Mouse (Mus musculus) adrenal gland, adult 8-10 months (tissue): ENCODE results near the gene Gga1. TPM values are rescaled to one million over a fixed set of nuclear protein-coding genes. Genes with fewer than 3 reads are reported as not detected.
A peak's percentile ranks its signal among the peaks of the same experiment; 100 is the strongest.

ENCODE experiments used
- DNase-seq: peaks from one replicate; pipeline ENCODE4 v3.0.0; 2022
- total RNA-seq, 4 experiments: library from RNA; stranded (reverse); gene quantifications; 2 replicates each; pipeline ENCODE4 v1.2.4; 2022

Gga1 gene
- total RNA-seq, 4 experiments from 2014 or later = 57.9 to 79.2 (median 66.5) TPM

DNA sequence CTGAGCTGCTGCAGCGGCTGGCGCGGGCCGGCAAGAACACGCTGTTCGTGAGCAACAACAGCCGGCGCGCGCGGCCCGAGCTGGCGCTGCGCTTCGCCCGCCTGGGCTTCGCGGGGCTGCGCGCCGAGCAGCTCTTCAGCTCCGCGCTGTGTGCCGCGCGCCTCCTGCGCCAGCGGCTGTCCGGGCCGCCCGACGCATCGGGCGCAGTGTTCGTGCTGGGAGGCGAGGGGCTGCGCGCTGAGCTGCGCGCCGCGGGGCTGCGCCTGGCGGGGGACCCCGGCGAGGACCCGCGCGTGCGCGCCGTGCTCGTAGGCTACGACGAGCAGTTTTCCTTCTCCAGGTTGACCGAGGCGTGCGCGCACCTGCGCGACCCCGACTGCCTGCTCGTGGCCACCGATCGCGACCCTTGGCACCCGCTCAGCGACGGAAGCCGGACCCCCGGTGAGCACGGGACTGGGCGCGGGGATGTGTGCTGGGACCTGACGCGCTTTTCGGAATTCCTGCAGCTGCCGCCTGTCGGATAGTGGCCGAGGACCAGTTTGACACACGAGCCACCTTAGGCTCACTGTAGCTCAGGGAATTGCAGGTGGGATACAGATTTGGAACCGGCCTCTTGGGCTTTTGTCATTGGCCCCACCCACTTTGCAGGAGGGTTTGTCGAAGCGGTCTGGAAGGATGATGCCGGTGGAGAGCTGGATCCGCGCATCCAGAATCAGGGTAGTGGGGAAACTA lies 37.3 kb downstream of the Gga1 start:
- no peak for DNase-seq

- DNase-seq = no peak
Observed at GRCm38 (mm10) chr15:78914823-78915659, 38.1 kb downstream of the Gga1 start.

GRCm38 (mm10) chr15:78915660-78916017 lies 38.6 kb downstream of the Gga1 start:
- DNase-seq = peak; percentile 61

- DNase-seq = no peak
Observed at GRCm38 (mm10) chr15:78916052-78916826, 39.2 kb downstream of the Gga1 start.

GRCm38 (mm10) chr15:78918126-78918525 lies 41.1 kb downstream of the Gga1 start:
- no peak for DNase-seq

DNA sequence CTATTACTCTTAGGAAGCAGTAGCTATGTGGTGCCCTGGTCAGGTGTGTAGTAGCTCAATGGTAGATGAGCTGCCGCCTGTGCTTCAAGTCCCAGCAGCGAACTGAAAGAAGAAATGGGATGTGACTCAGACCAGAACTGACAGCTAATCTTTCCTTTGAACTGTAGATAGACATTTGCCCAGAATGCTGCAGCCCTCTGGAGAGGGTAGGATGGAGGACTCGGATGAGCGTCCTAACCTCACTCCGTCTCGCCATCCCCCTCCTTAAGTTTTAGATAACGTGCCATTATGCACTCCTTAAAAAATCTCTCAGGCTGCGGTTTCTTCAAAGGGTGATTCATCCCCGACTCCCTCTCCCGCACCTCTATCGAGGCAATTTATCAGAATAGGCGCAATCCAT lies 42.9 kb downstream of the Gga1 start:
- no peak for DNase-seq

DNA sequence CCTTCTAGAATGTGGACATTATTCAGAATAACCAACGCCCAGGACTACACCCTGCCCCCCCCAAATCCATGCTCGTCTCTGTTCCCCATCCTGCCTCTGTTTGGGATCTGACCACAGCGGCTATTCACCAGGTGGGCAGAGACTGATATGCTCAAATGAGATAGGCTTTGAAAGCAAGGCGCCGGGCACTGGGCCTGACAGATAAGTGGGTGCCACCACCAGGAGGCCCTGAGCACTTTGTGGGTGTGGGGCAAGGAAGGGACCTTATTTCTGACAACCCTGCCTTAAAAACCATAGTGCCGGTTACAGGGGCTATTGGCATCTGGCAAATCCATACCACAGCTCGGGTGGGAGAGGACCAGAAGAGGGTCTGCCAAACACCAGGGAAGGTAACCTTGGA lies 45.7 kb downstream of the Gga1 start:
- DNase-seq = no peak

DNA sequence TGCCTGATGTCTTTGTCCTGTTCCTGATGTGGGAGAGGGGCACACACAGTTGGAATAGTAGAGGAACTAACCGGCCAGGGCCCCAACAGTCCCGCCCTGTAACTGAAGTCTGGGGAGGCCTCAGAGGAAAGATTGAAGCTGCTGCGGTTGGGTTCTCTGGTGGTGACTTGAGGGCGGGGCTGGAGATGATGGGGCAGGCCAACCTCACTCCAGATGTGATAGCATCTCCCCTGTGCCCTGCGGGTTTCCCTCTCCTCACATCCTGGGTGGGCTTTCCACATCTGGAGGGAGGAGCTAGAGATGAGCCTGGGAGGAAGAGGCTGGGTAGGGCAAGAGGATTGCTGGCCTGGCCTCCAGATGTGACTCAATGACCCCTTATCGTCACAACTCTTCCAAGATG lies 46.6 kb downstream of the Gga1 start:
- DNase-seq = no peak

- DNase-seq = no peak
Observed at GRCm38 (mm10) chr15:78925129-78925528, 48.1 kb downstream of the Gga1 start.

DNA sequence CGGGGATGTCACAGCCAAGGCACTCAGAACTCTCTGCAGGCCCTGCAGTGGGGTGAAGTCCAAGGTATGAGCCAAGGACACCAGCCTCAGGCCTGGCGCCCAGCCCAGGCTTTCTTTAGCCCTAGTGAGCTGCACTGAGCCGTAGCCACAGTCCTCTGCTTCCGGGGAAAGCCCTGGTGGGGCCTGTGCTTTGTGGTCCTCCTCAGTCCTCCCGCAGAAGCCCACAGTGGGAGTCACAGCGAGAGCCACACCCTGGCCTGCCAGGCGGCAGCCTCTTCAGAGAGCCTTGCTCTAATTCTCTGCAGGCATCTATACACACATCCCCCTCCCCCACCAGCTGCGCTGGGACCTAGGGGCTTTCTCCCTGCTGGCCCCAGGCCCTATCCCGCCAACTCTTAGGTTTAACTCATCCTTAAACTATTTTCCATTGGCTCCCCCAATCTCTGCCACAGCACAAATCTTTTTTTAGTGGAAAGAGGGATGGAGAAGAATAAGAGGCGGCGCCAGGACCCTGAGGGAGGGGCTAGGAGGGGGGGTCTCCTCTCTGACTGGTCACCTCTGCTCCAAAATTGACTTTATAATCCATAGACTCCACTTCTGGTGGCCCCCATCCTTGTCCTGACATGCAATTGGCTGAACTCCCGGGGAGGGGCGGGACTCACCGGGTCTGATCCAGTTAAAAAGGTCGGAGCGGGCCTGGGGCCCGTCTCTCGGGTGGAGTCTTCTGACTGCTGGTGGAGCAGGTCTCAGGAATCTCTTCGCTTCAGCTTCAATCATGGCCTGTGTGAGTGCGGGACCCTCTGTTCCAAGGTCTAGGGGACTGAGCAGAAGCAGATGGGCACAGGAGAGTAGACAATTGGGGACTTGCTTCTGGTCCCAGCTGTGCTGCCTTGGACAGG lies 49.3 kb downstream of the Gga1 start, which contains the start of gene Lgals1:
Gene Lgals1, plus strand, starts transcription at position 705 of the 899 bp plus-strand sequence.
- peak; percentile 88 for DNase-seq

GRCm38 (mm10) chr15:78927021-78927787 lies 50.2 kb downstream of the Gga1 start:
- DNase-seq = no peak

DNA sequence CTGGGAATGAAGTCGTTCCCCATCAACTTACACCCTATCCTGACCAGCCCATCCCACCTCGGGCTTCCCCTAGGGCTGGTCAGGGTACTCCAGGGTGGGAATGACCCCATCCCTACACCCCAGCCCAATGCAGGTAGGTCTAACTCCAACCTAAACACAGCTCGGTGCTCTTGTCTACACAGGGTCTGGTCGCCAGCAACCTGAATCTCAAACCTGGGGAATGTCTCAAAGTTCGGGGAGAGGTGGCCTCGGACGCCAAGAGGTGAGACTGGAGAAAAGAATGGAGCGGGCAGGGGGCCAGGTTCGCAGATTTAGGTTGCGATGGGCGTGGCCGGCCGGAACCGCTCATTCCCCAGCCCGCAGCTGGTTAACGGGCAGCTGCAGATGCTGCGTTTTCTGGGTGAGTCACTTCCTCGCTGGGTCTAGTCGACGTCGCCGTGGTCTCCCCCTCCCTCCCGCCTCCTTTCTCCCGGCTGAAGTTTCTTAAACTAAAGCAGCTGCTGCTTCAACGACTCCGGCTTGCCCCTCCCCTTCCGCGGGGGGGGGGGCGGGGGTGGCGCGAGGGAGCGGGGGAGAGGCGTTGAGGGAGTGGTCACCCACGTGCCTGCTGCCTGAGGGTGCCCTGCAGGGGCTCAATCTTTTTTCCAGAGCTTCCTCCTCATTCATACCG lies 50.9 kb downstream of the Gga1 start:
- DNase-seq = peak; percentile 74

DNA sequence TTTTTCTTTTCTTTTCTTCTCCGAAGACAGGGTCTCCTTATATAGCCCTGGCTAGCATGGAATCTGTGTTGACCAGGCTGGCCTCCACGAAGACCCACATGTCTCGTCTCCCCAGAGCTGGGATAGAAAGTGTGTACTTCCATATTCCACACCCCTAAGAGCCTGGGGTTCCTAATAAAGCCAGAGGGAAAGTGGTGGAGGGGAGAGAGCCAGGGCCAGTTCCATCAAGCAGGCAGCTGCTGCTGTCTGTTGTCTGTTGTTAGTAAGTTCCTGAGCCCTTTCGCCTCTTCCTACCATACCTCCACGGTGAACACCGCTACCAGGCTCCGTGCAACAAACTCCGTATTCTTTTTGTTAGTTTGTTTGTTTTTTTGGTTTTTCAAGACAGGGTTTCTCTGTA lies 51.5 kb downstream of the Gga1 start:
- DNase-seq = no peak

DNA sequence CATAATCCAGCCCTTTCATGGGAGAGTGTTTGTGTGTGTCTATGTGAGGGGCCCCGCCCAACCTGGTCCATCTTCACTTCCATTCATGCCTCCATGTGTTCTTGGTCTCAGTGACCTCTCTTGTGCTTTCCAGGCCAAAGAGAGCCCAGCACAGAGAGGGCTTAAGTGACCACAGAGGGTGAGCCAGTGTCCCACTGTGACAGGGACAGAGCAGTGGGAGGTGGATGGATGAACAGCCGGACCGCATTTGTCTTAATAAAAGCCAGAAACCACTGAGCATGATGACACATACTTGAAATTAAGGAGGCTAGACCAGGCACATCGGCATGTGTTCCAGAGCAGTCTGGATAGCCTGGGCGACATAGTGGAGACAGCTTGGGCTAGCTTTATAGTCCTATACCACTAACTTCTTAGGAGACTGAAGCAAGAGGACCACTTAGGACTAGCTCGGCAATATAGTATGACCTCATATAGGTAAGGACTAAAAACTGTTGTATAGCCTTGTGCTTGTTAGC lies 53.3 kb downstream of the Gga1 start:
- no peak for DNase-seq

GRCm38 (mm10) chr15:78930801-78931426 lies 53.9 kb downstream of the Gga1 start:
- no peak for DNase-seq

- DNase-seq = no peak
Observed at GRCm38 (mm10) chr15:78931577-78931976, 54.6 kb downstream of the Gga1 start.

DNA sequence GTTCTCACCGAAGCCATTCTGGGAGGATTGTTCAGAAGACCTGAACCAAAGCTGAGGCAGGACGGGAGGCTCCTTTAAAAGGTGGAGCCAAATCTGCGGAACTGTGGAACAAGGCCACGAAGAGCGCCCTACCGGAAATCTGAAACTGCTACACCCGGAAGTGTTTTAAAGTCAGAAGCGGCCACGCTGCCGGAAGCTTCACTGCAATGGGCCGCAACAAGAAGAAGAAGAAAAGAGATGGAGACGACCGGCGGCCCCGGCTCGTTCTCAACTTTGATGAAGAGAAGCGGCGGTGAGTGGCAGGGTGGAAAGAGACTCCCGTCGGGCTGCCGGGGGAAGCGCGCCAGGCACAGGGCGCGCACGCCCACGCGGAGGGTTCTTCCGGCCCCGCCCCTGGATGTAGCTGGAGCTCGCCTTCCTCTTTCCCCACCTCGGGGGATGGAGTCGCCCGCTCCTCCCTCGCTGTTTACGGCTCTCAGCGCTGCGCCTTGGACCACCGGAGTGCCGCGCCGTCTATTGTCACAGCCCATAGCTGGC lies 57.9 kb downstream of the Gga1 start, which contains the start of gene Nol12:
Gene Nol12, plus strand, starts transcription at position 150 of the 537 bp plus-strand sequence.
- DNase-seq = peak; percentile 70

DNA sequence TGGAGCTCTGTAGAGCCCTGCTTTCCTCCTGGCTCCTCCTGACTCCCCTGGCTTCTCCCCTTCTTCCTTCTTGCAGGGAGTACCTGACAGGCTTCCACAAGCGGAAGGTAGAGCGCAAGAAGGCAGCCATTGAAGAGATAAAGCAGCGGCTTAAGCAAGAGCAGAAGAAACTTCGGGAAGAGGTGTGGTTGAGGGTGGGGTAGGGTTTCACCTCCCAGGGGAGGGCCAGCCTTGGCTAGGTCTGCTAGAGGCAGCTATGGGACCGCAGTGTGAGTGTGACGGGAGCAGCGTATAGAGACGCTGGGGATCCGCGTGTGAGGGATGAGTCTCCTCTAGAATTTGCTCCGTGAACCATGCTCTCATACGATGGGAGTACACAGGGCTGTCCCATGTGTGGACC lies 59.4 kb downstream of the Gga1 start:
- no peak for DNase-seq

- DNase-seq = no peak
Observed at GRCm38 (mm10) chr15:78937311-78937710, 60.3 kb downstream of the Gga1 start.
